8 mouse cellular contexts compared by ENCODE assay signal in genomic region chr8:11914681-11915474, GRCm38 (mm10).
A peak's percentile ranks its signal among the peaks of the same experiment; 100 is the strongest.
DNase-seq lines count a peak whose midpoint lies in the region.
"Had no signal": no experiment of that assay in that cellular context is flagged by ENCODE, and none has a peak within 500 bp of the region (broad histone marks: within the 10 kb centered on the region; RNA-seq: fewer than 3 reads in every experiment).

No protein-coding gene starts in this region.

- peaks cover 19% of the 10 kb centered on the region for H3K4me1 ChIP-seq in heart, embryonic 10.5 days
- H3K4me1 ChIP-seq in limb, embryonic 10.5 days = peaks cover 22% of the 10 kb centered on the region

- no peaks in the 10 kb centered on the region for H3K9me3 ChIP-seq in heart, embryonic 10.5 days
- H3K9me3 ChIP-seq in limb, embryonic 10.5 days (replicated peaks) = no peaks in the 10 kb centered on the region

- peaks cover 14% of the 10 kb centered on the region; the same call in 1 of the 2 replicates for H3K27me3 ChIP-seq in heart, embryonic 10.5 days (ENCODE audit: insufficient read depth, poor library complexity, severe bottlenecking)
- no peaks in the 10 kb centered on the region for H3K27me3 ChIP-seq in limb, embryonic 10.5 days (ENCODE audit: low read depth, poor library complexity, severe bottlenecking)

- no peak overlapping the region; the same call in 1 of the 2 replicates for H3K4me3 ChIP-seq in heart, embryonic 10.5 days
- no peak overlapping the region; the same call in 1 of the 2 replicates for H3K4me3 ChIP-seq in limb, embryonic 10.5 days
- H3K4me3 ChIP-seq: myocyte had no signal

- H3K36me3 ChIP-seq in heart, embryonic 10.5 days = no peaks in the 10 kb centered on the region
- no peaks in the 10 kb centered on the region for H3K36me3 ChIP-seq in limb, embryonic 10.5 days

- WGBS in heart, embryonic 10.5 days = 50% methylated on average over 19 of the region's 19 CpGs
- 60% methylated on average over 19 of the region's 19 CpGs for WGBS in limb, embryonic 10.5 days

- DNase-seq in ovary, postnatal 14 days (ENCODE audit: low spot score) = peak; percentile 6
- DNase-seq in ovary, postnatal 10 days (ENCODE audit: low spot score) = no peak
- no peak for DNase-seq in heart, embryonic 10.5 days (ENCODE audit: low spot score)
- peak; percentile 31 for DNase-seq in limb, embryonic 10.5 days (ENCODE audit: low spot score)
- DNase-seq in right cerebral cortex, postnatal 4 days = peak; percentile 51
- no peak for DNase-seq in thymus, postnatal 0 days (ENCODE audit: low spot score)
- DNase-seq in spleen, adult 18-20 months = no peak

- H3K27ac ChIP-seq in heart, embryonic 10.5 days = peak overlapping the region; percentile 67; the same call in 1 of the 2 replicates
- 0 out of 2 replicates have a peak overlapping the region, but pooled peaks have one; percentile 1 for H3K27ac ChIP-seq in limb, embryonic 10.5 days

Comparison
In these comparisons a context has a peak if more than half of its experiments do, and no peak if none do; other contexts are left out.
1. DNase-seq: peak in ovary, postnatal 14 days (single experiment), limb, embryonic 10.5 days (single experiment) and right cerebral cortex, postnatal 4 days (single experiment); none in ovary, postnatal 10 days (single experiment), heart, embryonic 10.5 days (single experiment), thymus, postnatal 0 days (single experiment) and spleen, adult 18-20 months (0 of 2).